ENCODE assay signal across 8 mouse cellular contexts in the genomic region with DNA sequence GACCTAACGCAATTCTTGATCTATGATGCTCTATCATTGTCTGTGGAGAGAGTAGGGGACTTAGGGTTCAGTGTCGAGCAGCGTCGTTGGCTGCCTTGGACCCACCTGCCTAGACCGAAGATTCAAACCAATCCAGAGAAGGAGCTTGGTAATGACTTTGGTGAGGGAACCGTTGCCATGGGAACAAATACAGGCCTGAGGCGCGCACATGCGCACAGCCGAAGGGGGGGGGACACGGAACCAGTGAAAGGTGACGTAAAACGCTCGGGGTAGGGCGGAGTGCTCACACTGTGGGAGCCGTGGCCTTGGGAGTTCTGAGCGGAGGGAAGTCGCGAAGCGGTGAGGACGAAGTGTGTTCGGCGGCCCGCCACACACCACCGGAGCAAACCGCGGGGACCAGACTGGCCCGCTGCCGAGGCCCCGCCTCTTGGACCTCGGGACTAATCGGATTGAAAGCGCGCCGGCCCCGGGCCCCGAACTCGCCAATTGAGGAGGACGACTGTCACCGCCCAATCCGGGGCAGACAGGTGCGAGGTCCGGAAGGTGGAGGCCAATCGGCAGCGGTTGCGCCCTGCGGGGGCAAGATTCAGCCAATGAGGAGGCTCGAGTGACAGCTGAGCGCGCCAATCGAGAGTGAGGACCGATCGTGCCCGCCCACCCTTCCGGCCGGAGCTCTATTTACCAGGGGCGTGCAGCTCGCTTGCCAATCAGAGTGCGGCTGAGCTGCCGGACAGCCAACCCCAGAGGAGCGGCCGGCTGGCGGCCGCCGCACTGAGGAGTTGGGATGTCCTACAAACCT. TPM values are rescaled to one million over a fixed set of nuclear protein-coding genes. Genes with fewer than 3 reads are reported as not detected.
DNase-seq lines count a peak whose midpoint lies in the region; ATAC-seq lines count a peak whose summit lies in the region.

Gene Cdk2ap2, plus strand, starts transcription at position 541 of the 799 bp plus-strand sequence.

- peak within 1 kb of the TSS; percentile 92 for H3K27ac ChIP-seq in lung, embryonic 16.5 days (ENCODE audit: low read length)

- WGBS in lung, embryonic 16.5 days: under 1% methylated on average over 65 of the region's 65 CpGs

- DNase-seq in MEL-GATA-1-ER (ENCODE audit: extremely low read depth, low read depth): peak; percentile 96
- DNase-seq in cerebellum, adult 8-10 months: peak; percentile 100
- DNase-seq in forelimb bud, embryonic 11.5 days (ENCODE audit: low read depth, low spot score): peak; percentile 99
- DNase-seq in layer of hippocampus, adult 9-10 months (ENCODE audit: low spot score): peak; percentile 100
- DNase-seq in ovary, postnatal 10 days (ENCODE audit: low spot score): peak; percentile 99
- peak; percentile 98 to 99 for DNase-seq in thymus, postnatal 10 days (ENCODE audit: low spot score in 2 of 2)

- H3K9ac ChIP-seq in lung, embryonic 16.5 days (ENCODE audit: low read length): peak within 1 kb of the TSS; percentile 68

- H3K4me1 ChIP-seq in lung, embryonic 16.5 days (replicated peaks; ENCODE audit: control insufficient read depth, insufficient read depth, low read length): peaks cover 26% of the 10 kb centered on the region

- peak; percentile 85 to 91 for ATAC-seq in hematopoietic stem cell, adult 5-6 weeks (replicated peaks in 1 of 2; ENCODE audit: insufficient read depth in 1 of 2, low FRiP score in 2 of 2, low TSS enrichment in 1 of 2, low read depth in 1 of 2, poor library complexity in 2 of 2, severe bottlenecking in 2 of 2)
- peak; percentile 93 for ATAC-seq in lung, embryonic 16.5 days (ENCODE audit: low read depth)

- H3K9me3 ChIP-seq in lung, embryonic 16.5 days (ENCODE audit: control insufficient read depth, low read length): no peaks in the 10 kb centered on the region

- no peaks in the 10 kb centered on the region for H3K36me3 ChIP-seq in lung, embryonic 16.5 days (ENCODE audit: control insufficient read depth, insufficient read depth, low read length)

- peak within 1 kb of the TSS; percentile 71 for H3K4me3 ChIP-seq in lung, embryonic 16.5 days (ENCODE audit: low read length)

- H3K27me3 ChIP-seq in lung, embryonic 16.5 days (ENCODE audit: control insufficient read depth, insufficient read depth, low read depth, low read length): peaks cover 18% of the 10 kb centered on the region

- H3K4me2 ChIP-seq in lung, embryonic 16.5 days (ENCODE audit: low read depth, low read length): peak within 1 kb of the TSS; percentile 86

RNA-seq across cellular contexts. Expression of gene Cdk2ap2, which starts in this region (rescaled TPM):
- 13.3 and 18.8 TPM in 2 replicates for total RNA-seq in hematopoietic stem cell, adult 5-6 weeks (2017)
- 111 and 128 TPM in 2 replicates for polyA plus RNA-seq in lung, embryonic 16.5 days (2015; fragmentation: Nextera tagmentation; extraction: Ambion mirVana)

Comparison
In these comparisons a context has a peak if more than half of its experiments do, and no peak if none do; other contexts are left out.
1. Peak in every context shown above with its lines: DNase-seq, ATAC-seq, H3K4me3 ChIP-seq and H3K27ac ChIP-seq.